Mouse (Mus musculus) liver, adult 2 months (tissue): ENCODE data around the gene Catsperb.
"Not testable (repeated sequence)": the region's sequence is repeated elsewhere in the genome, so short reads cannot be mapped to it uniquely, and the experiment has no call there.

ENCODE experiments used
- CTCF ChIP-seq: fragments of 200-500 bp; IDR thresholded peaks from 2 replicates; pipeline ENCODE4 v1.5.1; 2011; ENCODE audit warnings: low read depth, low read length, control low read depth
- POLR2A ChIP-seq: fragments of 200-500 bp; IDR thresholded peaks from 2 replicates; pipeline ENCODE4 v1.6.1; 2011; ENCODE audit warnings: low read length, control low read depth; ENCODE audit not compliant: insufficient read depth; ENCODE audit errors: extremely low read depth

DNA sequence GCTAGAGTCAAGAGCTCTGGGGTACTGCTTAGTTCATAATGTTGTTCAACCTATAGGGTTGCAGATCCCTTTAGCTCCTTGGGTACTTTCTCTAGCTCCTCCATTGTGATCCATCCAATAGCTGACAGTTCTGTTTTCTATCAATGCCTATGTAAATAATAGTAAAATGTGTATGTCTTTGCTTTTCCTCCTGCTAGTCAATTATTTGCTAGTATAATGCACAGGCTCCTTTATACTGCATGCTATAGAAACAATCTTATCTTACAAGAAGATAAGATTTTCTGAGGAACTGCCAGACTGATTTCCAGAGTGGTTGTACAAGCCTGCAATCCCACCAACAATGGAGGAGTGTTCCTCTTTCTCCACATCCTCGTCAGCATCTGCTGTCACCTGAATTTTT, 23.0 kb upstream of the Catsperb start:
- TF ChIP-seq CTCF, POLR2A: not testable (repeated sequence)
